Mouse (Mus musculus): Measurements from ENCODE around the gene Btg3. TPM values are rescaled to one million over a fixed set of nuclear protein-coding genes. Genes with fewer than 3 reads are reported as not detected.

Btg3 gene
- 5.9 and 7.8 TPM in 2 replicates for polyA plus RNA-seq (2012; rRNA removed)

GRCm38 (mm10) chr16:78376745-78377570 is at the start of gene Btg3:
Btg3 (minus strand) TSS chr16:78377192.

GRCm38 (mm10) chr16:78301183-78301830 is 75.7 kb downstream of the Btg3 start, which contains the start of gene Cxadr:
Cxadr (plus strand) TSS chr16:78301489.

Other genes starting within 250 kb of the Btg3 start
- 7.2 and 8.3 TPM in 2 replicates for gene Cxadr, start 75.7 kb downstream of the Btg3 start, polyA plus RNA-seq (2012; rRNA removed)
- gene D16Ertd472e, start 199.5 kb upstream of the Btg3 start, polyA plus RNA-seq (2012; rRNA removed), result 2.3 and 2.4 TPM in 2 replicates

Data from liver, embryonic 14 days (tissue).